In the genomic region with DNA sequence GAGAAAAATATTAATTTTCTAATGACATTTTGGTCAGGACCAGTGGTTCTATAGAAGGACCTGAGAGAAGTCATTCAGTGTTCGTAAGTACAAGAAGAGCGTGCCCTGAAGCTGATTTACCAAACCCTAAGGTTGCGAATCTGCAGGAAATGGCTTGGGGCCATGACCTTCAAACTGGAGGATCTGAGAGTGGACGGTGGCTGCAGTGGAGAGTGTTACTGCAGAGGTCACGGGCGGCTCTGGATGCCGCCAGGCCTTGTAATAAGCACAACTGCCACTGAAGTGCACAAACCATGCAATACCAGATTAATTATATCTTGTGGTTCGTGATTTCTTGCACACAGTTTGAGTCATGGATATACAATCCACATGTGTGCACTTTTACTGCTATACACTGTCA, we compare ENCODE assay signal across 10 mouse cellular contexts. TPM values are rescaled to one million over a fixed set of nuclear protein-coding genes. Genes with fewer than 3 reads are reported as not detected.
DNase-seq lines count a peak whose midpoint lies in the region; ATAC-seq and TF ChIP-seq lines count a peak whose summit lies in the region.
"Had no signal": no experiment of that assay in that cellular context is flagged by ENCODE, and none has a peak within 500 bp of the region (broad histone marks: within the 10 kb centered on the region; RNA-seq: fewer than 3 reads in every experiment).

No protein-coding gene starts in this region.

- H3K27ac ChIP-seq in liver, adult 2 months (replicated peaks; ENCODE audit: insufficient read depth, low read depth, low read length), result no peak overlapping the region
- H3K27ac ChIP-seq: forebrain, embryonic 10.5 days; heart, embryonic 13.5 days had no signal

- peak; percentile 68 for DNase-seq in liver, adult 2 months (ENCODE audit: extremely low read depth, low read depth, low spot score)
- no peak for DNase-seq in liver
- DNase-seq in adrenal gland, postnatal 25 days, result peak; percentile 67
- peak; percentile 66 for DNase-seq in heart, postnatal 4 days
- no peak for DNase-seq in cerebellum, postnatal 14 days
- DNase-seq in frontal cortex, postnatal 10 days (ENCODE audit: low spot score in 2 of 2), result no peak
- DNase-seq in urinary bladder, postnatal 14 days (ENCODE audit: low spot score), result no peak

- TF ChIP-seq CTCF in liver, adult 2 months (IDR thresholded peaks at IDR 0.05; ENCODE audit: low read depth, low read length), result no peak

- peaks cover 3% of the 10 kb centered on the region for H3K4me1 ChIP-seq in liver, adult 2 months (ENCODE audit: control insufficient read depth, insufficient read depth, low read length)
- H3K4me1 ChIP-seq: forebrain, embryonic 10.5 days had no signal

- WGBS in liver, adult 2 months, result 19% methylated on average over 8 of the region's 8 CpGs

- H3K27me3 ChIP-seq in liver, adult 2 months (ENCODE audit: control insufficient read depth, insufficient read depth, low read length), result no peaks in the 10 kb centered on the region
- H3K27me3 ChIP-seq: heart, embryonic 13.5 days had no signal

- no peak overlapping the region for H3K9ac ChIP-seq in liver, adult 2 months (ENCODE audit: low read depth, low read length)
- H3K9ac ChIP-seq: heart, embryonic 13.5 days had no signal

- no peak for TF ChIP-seq POLR2A in liver, adult 2 months (IDR thresholded peaks at IDR 0.05; ENCODE audit: extremely low read depth, insufficient read depth, low read length)

- ATAC-seq in megakaryocyte progenitor cell, adult 5-6 weeks (replicated peaks; ENCODE audit: poor library complexity), result 0 out of 2 replicates have a peak, but pooled peaks have one; percentile 3

- no peak overlapping the region for H3K4me3 ChIP-seq in liver, adult 2 months (ENCODE audit: insufficient read depth, low read depth, low read length)
- H3K4me3 ChIP-seq: forebrain, embryonic 10.5 days; heart, embryonic 13.5 days had no signal

- H3K36me3 ChIP-seq in liver, adult 2 months (ENCODE audit: control insufficient read depth, insufficient read depth, low read length), result no peaks in the 10 kb centered on the region; the same call in 1 of the 2 replicates

- peaks cover 13% of the 10 kb centered on the region; the same call in 1 of the 2 replicates for H3K79me2 ChIP-seq in liver, adult 2 months (ENCODE audit: control insufficient read depth, insufficient read depth, low read length)

RNA-seq across cellular contexts. Expression of gene Hectd4, which starts 31.8 kb away (rescaled TPM):
- 9.7 and 10.0 TPM in 2 replicates for total RNA-seq in liver, adult 2 months (2014; rRNA removed)
- polyA plus RNA-seq in liver, adult 2 months (2012; rRNA removed), result 5.5 and 7.6 TPM in 2 replicates
- total RNA-seq in adrenal gland, postnatal 25 days (2021), result 29.8 and 35.7 TPM in 2 replicates
- total RNA-seq in heart, postnatal 4 days (2021), result 10 to 100 TPM; 22.7 to 25.8 TPM
- 16.2 and 22.8 TPM in 2 replicates for total RNA-seq in megakaryocyte progenitor cell, adult 5-6 weeks (2015)
- total RNA-seq in megakaryocyte progenitor cell, adult 5-6 weeks (2017), result 6.5 and 9.2 TPM in 2 replicates

RNA-seq across cellular contexts. Expression of gene Rpl6, which starts 47.5 kb away (rescaled TPM):
- 135 and 163 TPM in 2 replicates for total RNA-seq in liver, adult 2 months (2014; rRNA removed)
- polyA plus RNA-seq in liver, adult 2 months (2012; rRNA removed), result 122 and 146 TPM in 2 replicates
- 923 and 949 TPM in 2 replicates for total RNA-seq in adrenal gland, postnatal 25 days (2021)
- total RNA-seq in heart, postnatal 4 days (2021), result 100 to 1,000 TPM; 820 to 822 TPM
- total RNA-seq in megakaryocyte progenitor cell, adult 5-6 weeks (2015), result 2,970 and 3,030 TPM in 2 replicates
- total RNA-seq in megakaryocyte progenitor cell, adult 5-6 weeks (2017), result 1,387 and 1,567 TPM in 2 replicates

Comparison
In these comparisons a context has a peak if more than half of its experiments do, and no peak if none do; other contexts are left out.
1. DNase-seq: peak in liver, adult 2 months (single experiment), adrenal gland, postnatal 25 days (single experiment) and heart, postnatal 4 days (single experiment); none in liver (single experiment), cerebellum, postnatal 14 days (0 of 2), frontal cortex, postnatal 10 days (0 of 2) and urinary bladder, postnatal 14 days (single experiment).